Mouse (Mus musculus) retina, postnatal 1 day (tissue): ENCODE measurements around the gene Sergef.
A peak's percentile ranks its signal among the peaks of the same experiment; 100 is the strongest.

Experiments used
- DNase-seq: peaks from one replicate; pipeline ENCODE4 v3.0.0-alpha.2; 2012

Gene Sergef

GRCm38 (mm10) chr7:46572803-46573594 is 66.6 kb downstream of the Sergef start:
- peak; percentile 59 for DNase-seq

GRCm38 (mm10) chr7:46569509-46569908 is 70.1 kb downstream of the Sergef start:
- DNase-seq, result peak; percentile 53

GRCm38 (mm10) chr7:46566318-46567007 is 73.1 kb downstream of the Sergef start:
- no peak for DNase-seq

GRCm38 (mm10) chr7:46565374-46565773 is 74.2 kb downstream of the Sergef start:
- DNase-seq, result no peak

- no peak for DNase-seq
Measured at GRCm38 (mm10) chr7:46563801-46564200, 75.8 kb downstream of the Sergef start.

- DNase-seq, result no peak
Measured at GRCm38 (mm10) chr7:46560061-46560460, 79.5 kb downstream of the Sergef start.

GRCm38 (mm10) chr7:46559643-46560042 is 80.0 kb downstream of the Sergef start:
- DNase-seq, result no peak

GRCm38 (mm10) chr7:46559006-46559405 is 80.6 kb downstream of the Sergef start:
- DNase-seq, result no peak

- DNase-seq, result no peak
Measured at GRCm38 (mm10) chr7:46557996-46558395, 81.6 kb downstream of the Sergef start.

GRCm38 (mm10) chr7:46557387-46557786 is 82.2 kb downstream of the Sergef start:
- no peak for DNase-seq

GRCm38 (mm10) chr7:46556358-46557118 is 83.1 kb downstream of the Sergef start:
- DNase-seq, result peak; percentile 92

GRCm38 (mm10) chr7:46555731-46556130 is 83.9 kb downstream of the Sergef start:
- DNase-seq, result no peak

- no peak for DNase-seq
Measured at GRCm38 (mm10) chr7:46554855-46555254, 84.8 kb downstream of the Sergef start.

GRCm38 (mm10) chr7:46554003-46554402 is 85.6 kb downstream of the Sergef start:
- DNase-seq, result no peak

GRCm38 (mm10) chr7:46551935-46552752 is 87.5 kb downstream of the Sergef start:
- no peak for DNase-seq

GRCm38 (mm10) chr7:46551173-46551572 is 88.4 kb downstream of the Sergef start:
- peak; percentile 68 for DNase-seq

GRCm38 (mm10) chr7:46548124-46548523 is 91.5 kb downstream of the Sergef start:
- DNase-seq, result no peak

GRCm38 (mm10) chr7:46547642-46548041 is 92.0 kb downstream of the Sergef start:
- no peak for DNase-seq

GRCm38 (mm10) chr7:46546539-46546938 is 93.1 kb downstream of the Sergef start:
- no peak for DNase-seq

GRCm38 (mm10) chr7:46544195-46544641 is 95.4 kb downstream of the Sergef start:
- DNase-seq, result peak; percentile 55

- no peak for DNase-seq
Measured at GRCm38 (mm10) chr7:46542117-46542516, 97.5 kb downstream of the Sergef start.

- no peak for DNase-seq
Measured at GRCm38 (mm10) chr7:46540616-46541015, 99.0 kb downstream of the Sergef start.
